Mouse (Mus musculus) liver, embryonic 12.5 days (tissue): ENCODE data around the gene Glis1. TPM values are rescaled to one million over a fixed set of nuclear protein-coding genes. Genes with fewer than 3 reads are reported as not detected.

Source experiments
- ATAC-seq: fragments of 200-750 bp; cut with Nextera tagmentation; 2 replicates; pipeline ENCODE4 v1.8.0; 2017; ENCODE audit warnings: moderate number of reproducible peaks, mild to moderate bottlenecking, moderate library complexity
- H3K27ac ChIP-seq: fragments of 300-500 bp; sonication (generic); 2 replicates; pipeline ENCODE4 v1.5.1; 2016; ENCODE audit warnings: mild to moderate bottlenecking
- H3K27me3 ChIP-seq: fragments of 300-500 bp; sonication (generic); replicated peaks from 2 replicates; pipeline ENCODE4 v1.6.1; 2016; ENCODE audit warnings: mild to moderate bottlenecking, moderate library complexity
- H3K36me3 ChIP-seq: fragments of 300-500 bp; sonication (generic); 2 replicates; pipeline ENCODE4 v1.6.1; 2016; ENCODE audit warnings: mild to moderate bottlenecking, moderate library complexity
- H3K4me1 ChIP-seq: fragments of 300-500 bp; sonication (generic); 2 replicates; pipeline ENCODE4 v1.6.1; 2016
- H3K4me2 ChIP-seq: fragments of 300-500 bp; sonication (generic); 2 replicates; pipeline ENCODE4 v1.6.1; 2016; ENCODE audit warnings: mild to moderate bottlenecking, moderate library complexity
- H3K4me3 ChIP-seq: fragments of 300-500 bp; sonication (generic); 2 replicates; pipeline ENCODE4 v1.5.1; 2016; ENCODE audit warnings: mild to moderate bottlenecking, moderate library complexity
- H3K9ac ChIP-seq: fragments of 300-500 bp; sonication (generic); 2 replicates; pipeline ENCODE4 v1.6.1; 2016; ENCODE audit warnings: mild to moderate bottlenecking, moderate library complexity
- H3K9me3 ChIP-seq: fragments of 300-500 bp; sonication (generic); replicated peaks from 2 replicates; pipeline ENCODE4 v1.6.1; 2016; ENCODE audit warnings: mild to moderate bottlenecking, moderate library complexity
- WGBS: fragments of 180-500 bp; shearing (Covaris S2); methylation state at CpG from one replicate; pipeline ENCODE4 v1.1.7; 2016; ENCODE audit not compliant: insufficient replicate concordance; 5-methylcytosine and 5-hydroxymethylcytosine counted together
- polyA plus RNA-seq: library from polyadenylated mRNA; unstranded; fragments of >200 nt; fragmentation: Nextera tagmentation; extraction: Ambion mirVana; gene quantifications from 2 replicates; pipeline ENCODE4 v1.2.1, GENCODE M21; 2016

Glis1 gene
- polyA plus RNA-seq, 1 experiment from 2014 or later, result 0.24 TPM

DNA sequence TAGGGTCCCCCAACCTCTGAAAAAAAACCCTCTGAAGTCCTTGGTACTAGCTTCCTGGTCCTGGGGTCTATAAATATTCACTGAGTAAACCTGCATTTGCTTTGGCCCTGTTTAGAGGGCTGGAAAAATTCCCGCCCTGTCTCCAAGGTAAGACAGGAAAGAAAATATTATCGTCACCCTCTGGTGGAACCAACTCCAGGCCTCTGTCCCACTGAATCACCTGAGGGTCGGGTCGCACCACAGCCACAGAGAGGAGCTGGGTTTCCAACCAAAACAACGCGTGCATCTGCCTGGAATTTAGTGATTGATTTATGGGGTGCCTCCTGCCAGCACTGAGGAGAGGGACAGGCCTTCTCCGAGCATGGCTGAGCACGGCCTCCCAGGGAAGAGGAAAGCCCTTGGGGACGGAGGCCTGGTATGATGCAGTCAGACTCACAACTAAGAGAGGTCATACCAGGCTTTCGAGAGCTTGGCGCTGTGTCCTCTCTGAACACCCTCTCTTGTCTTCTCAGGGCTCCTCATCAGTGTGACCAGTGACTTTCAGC, 89.3 kb downstream of the Glis1 start:
- 65% methylated on average over 11 of the region's 11 CpGs for WGBS
- H3K36me3 ChIP-seq, result no peaks in the 10 kb centered on the region
- no peak overlapping the region for H3K4me2 ChIP-seq
- ATAC-seq, result no peak
- no peak overlapping the region for H3K27ac ChIP-seq
- H3K4me1 ChIP-seq, result no peaks in the 10 kb centered on the region
- H3K27me3 ChIP-seq, result 0 out of 2 replicates have a peak, but pooled peaks cover 7% of the 10 kb centered on the region
- no peak overlapping the region for H3K9ac ChIP-seq
- no peaks in the 10 kb centered on the region for H3K9me3 ChIP-seq
- no peak overlapping the region for H3K4me3 ChIP-seq

- Histone ChIP-seq H3K4me1 (no peaks in the 10 kb centered on the region), H3K27ac (no peak overlapping the region), H3K36me3 (no peaks in the 10 kb centered on the region), H3K4me3 (no peak overlapping the region), H3K9ac (no peak overlapping the region), H3K27me3 (peaks cover 12% of the 10 kb centered on the region; the same call in 1 of the 2 replicates), H3K4me2 (no peak overlapping the region), H3K9me3 (peaks cover 6% of the 10 kb centered on the region; the same call in 1 of the 2 replicates)
- 66% methylated on average over 11 of the region's 11 CpGs for WGBS
- ATAC-seq, result no peak
These were observed 100.7 kb downstream of the Glis1 start for GRCm38 (mm10) chr4:107535126-107535525.

- Histone ChIP-seq H3K4me2 (no peak overlapping the region), H3K27me3 (peaks cover 12% of the 10 kb centered on the region; the same call in 1 of the 2 replicates), H3K9ac (no peak overlapping the region), H3K4me1 (peaks cover 5% of the 10 kb centered on the region; the same call in 1 of the 2 replicates), H3K36me3 (no peaks in the 10 kb centered on the region), H3K27ac (no peak overlapping the region), H3K4me3 (no peak overlapping the region), H3K9me3 (peaks cover 2% of the 10 kb centered on the region; the same call in 1 of the 2 replicates)
- WGBS, result 66% methylated on average over 13 of the region's 13 CpGs
- ATAC-seq, result no peak
These were observed 103.7 kb downstream of the Glis1 start for GRCm38 (mm10) chr4:107538116-107538515.

GRCm38 (mm10) chr4:107538561-107538960, 104.2 kb downstream of the Glis1 start:
- ATAC-seq, result no peak
- Histone ChIP-seq H3K4me2 (no peak overlapping the region), H3K9me3 (no peaks in the 10 kb centered on the region), H3K9ac (no peak overlapping the region), H3K27me3 (peaks cover 12% of the 10 kb centered on the region; the same call in 1 of the 2 replicates), H3K4me3 (no peak overlapping the region), H3K27ac (no peak overlapping the region), H3K36me3 (no peaks in the 10 kb centered on the region), H3K4me1 (peaks cover 5% of the 10 kb centered on the region; the same call in 1 of the 2 replicates)
- 62% methylated on average over 3 of the region's 3 CpGs for WGBS

DNA sequence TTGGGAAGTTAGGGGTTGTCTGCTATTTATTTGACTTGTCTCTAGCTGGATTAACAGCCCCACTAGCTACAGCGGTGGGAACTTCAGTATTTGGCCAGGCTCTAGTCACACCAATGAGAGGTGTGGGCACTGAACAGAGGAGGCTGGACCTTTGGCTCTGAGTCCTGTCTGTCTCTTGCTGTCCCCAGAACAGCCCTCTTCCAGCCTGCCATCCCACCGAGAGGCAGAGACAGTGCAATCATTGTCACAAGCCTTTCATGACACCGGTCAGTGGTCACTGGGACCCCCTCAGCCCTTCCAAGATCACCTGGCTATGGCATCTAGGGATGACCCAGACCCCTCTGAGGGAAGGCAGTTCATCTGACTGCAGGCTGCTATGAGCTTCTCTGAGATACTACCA, 104.6 kb downstream of the Glis1 start:
- 79% methylated on average over 3 of the region's 3 CpGs for WGBS

GRCm38 (mm10) chr4:107541821-107542220, 107.4 kb downstream of the Glis1 start:
- no peaks in the 10 kb centered on the region for H3K9me3 ChIP-seq
- peak; percentile 18; the same call in 1 of the 2 replicates for ATAC-seq
- no peaks in the 10 kb centered on the region for H3K36me3 ChIP-seq
- H3K27me3 ChIP-seq, result peaks cover 17% of the 10 kb centered on the region; the same call in 1 of the 2 replicates
- no peak overlapping the region for H3K4me3 ChIP-seq
- H3K4me1 ChIP-seq, result peaks cover 5% of the 10 kb centered on the region; the same call in 1 of the 2 replicates
- H3K27ac ChIP-seq, result no peak overlapping the region
- no peak overlapping the region for H3K9ac ChIP-seq
- 26% methylated on average over 4 of the region's 4 CpGs for WGBS
- no peak overlapping the region for H3K4me2 ChIP-seq

More for the DNA sequence above, 104.6 kb downstream of the Glis1 start:
- H3K9ac ChIP-seq, result no peak overlapping the region
- no peak overlapping the region for H3K27ac ChIP-seq
- no peak overlapping the region for H3K4me2 ChIP-seq
- ATAC-seq, result no peak
- peaks cover 5% of the 10 kb centered on the region; the same call in 1 of the 2 replicates for H3K4me1 ChIP-seq
- no peaks in the 10 kb centered on the region for H3K9me3 ChIP-seq
- peaks cover 12% of the 10 kb centered on the region; the same call in 1 of the 2 replicates for H3K27me3 ChIP-seq
- no peaks in the 10 kb centered on the region for H3K36me3 ChIP-seq
- H3K4me3 ChIP-seq, result no peak overlapping the region

DNA sequence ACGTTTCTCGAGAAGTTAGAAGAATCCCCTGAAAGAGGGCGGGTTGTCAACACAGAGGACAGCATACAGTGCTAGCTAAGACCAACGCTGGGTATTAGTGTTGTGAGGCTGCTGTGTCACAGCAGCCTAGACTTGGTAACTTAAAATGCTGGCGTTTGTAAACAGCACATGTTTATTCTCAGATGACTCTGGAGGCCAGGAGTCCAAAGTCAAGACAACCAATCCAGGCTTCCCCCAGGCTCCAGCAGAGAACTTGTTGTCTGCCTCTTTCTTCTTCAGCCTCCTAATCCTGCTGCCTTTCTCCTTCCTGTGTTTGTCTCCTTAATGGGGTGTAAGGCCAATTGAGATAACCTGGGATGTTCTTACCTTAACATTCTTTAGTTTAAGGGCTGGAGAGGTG, 110.5 kb downstream of the Glis1 start:
- no peak for ATAC-seq
- Histone ChIP-seq H3K27me3 (0 out of 2 replicates have a peak, but pooled peaks cover 5% of the 10 kb centered on the region), H3K36me3 (no peaks in the 10 kb centered on the region), H3K27ac (no peak overlapping the region), H3K4me2 (no peak overlapping the region), H3K9me3 (no peaks in the 10 kb centered on the region), H3K9ac (no peak overlapping the region), H3K4me1 (peaks cover 5% of the 10 kb centered on the region; the same call in 1 of the 2 replicates), H3K4me3 (no peak overlapping the region)
- WGBS, result 60% methylated on average over 5 of the region's 5 CpGs

- Histone ChIP-seq H3K27me3 (0 out of 2 replicates have a peak, but pooled peaks cover 5% of the 10 kb centered on the region), H3K9ac (no peak overlapping the region), H3K36me3 (no peaks in the 10 kb centered on the region), H3K27ac (no peak overlapping the region), H3K9me3 (no peaks in the 10 kb centered on the region), H3K4me3 (no peak overlapping the region), H3K4me1 (peaks cover 5% of the 10 kb centered on the region; the same call in 1 of the 2 replicates), H3K4me2 (no peak overlapping the region)
- WGBS, result 81% methylated on average over 1 of the region's 1 CpGs
- no peak for ATAC-seq
These were observed 111.3 kb downstream of the Glis1 start for GRCm38 (mm10) chr4:107545726-107546125.

DNA sequence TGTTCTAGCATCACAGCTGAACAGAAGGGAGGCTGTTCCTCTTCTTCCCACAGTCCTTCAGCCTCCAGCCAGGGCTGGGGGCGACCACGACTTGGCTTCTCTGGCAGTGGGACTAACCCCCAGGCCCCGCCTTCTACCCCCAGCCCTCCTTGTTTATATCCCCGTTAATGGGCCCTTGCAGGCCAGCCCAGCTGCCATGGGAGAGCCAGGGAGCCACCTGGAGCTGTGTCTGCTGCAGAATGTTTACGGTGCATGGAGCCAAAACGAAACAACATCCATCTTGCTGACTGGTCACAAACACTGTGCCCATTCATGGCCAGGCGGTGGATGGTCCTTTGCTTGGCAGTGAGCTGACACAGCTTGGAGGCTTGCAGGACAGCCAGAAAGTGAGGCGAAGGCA, 112.1 kb downstream of the Glis1 start:
- H3K9me3 ChIP-seq, result no peaks in the 10 kb centered on the region
- no peak overlapping the region for H3K9ac ChIP-seq
- H3K4me3 ChIP-seq, result no peak overlapping the region
- no peak overlapping the region for H3K4me2 ChIP-seq
- H3K27ac ChIP-seq, result no peak overlapping the region
- 0 out of 2 replicates have a peak, but pooled peaks cover 5% of the 10 kb centered on the region for H3K27me3 ChIP-seq
- H3K36me3 ChIP-seq, result no peaks in the 10 kb centered on the region
- peaks cover 5% of the 10 kb centered on the region; the same call in 1 of the 2 replicates for H3K4me1 ChIP-seq
- WGBS, result 62% methylated on average over 8 of the region's 8 CpGs
- ATAC-seq, result no peak

GRCm38 (mm10) chr4:107550096-107550495, 115.7 kb downstream of the Glis1 start:
- no peak for ATAC-seq
- H3K4me3 ChIP-seq, result no peak overlapping the region
- H3K36me3 ChIP-seq, result no peaks in the 10 kb centered on the region
- no peak overlapping the region for H3K27ac ChIP-seq
- no peaks in the 10 kb centered on the region for H3K9me3 ChIP-seq
- H3K4me1 ChIP-seq, result no peaks in the 10 kb centered on the region
- H3K27me3 ChIP-seq, result 0 out of 2 replicates have a peak, but pooled peaks cover under 1% of the 10 kb centered on the region
- WGBS, result 74% methylated on average over 10 of the region's 10 CpGs
- no peak overlapping the region for H3K9ac ChIP-seq
- H3K4me2 ChIP-seq, result no peak overlapping the region

DNA sequence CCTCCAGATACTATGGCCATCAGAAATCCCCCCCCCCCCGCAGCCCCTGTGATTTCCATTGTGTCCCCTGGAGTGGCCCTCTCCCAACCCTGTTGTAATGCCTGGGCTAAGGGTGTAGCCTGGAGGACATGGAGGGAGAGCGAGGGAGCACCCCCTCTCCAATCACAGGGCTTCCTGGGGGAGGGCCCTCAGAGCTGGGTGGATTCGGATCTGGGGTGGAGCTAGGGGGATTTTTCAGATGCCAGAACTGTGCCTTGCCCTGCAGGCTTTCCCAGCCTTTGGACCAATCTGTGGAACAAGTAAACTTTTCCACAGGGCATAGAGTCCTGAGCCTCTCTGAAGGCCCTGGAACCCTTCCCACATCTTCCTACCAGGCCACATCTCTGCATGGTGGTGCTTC, 116.2 kb downstream of the Glis1 start:
- Histone ChIP-seq H3K9me3 (no peaks in the 10 kb centered on the region), H3K4me3 (no peak overlapping the region), H3K27ac (no peak overlapping the region), H3K9ac (no peak overlapping the region), H3K27me3 (no peaks in the 10 kb centered on the region), H3K36me3 (no peaks in the 10 kb centered on the region), H3K4me2 (no peak overlapping the region), H3K4me1 (no peaks in the 10 kb centered on the region)
- 42% methylated on average over 3 of the region's 3 CpGs for WGBS
- ATAC-seq, result no peak

DNA sequence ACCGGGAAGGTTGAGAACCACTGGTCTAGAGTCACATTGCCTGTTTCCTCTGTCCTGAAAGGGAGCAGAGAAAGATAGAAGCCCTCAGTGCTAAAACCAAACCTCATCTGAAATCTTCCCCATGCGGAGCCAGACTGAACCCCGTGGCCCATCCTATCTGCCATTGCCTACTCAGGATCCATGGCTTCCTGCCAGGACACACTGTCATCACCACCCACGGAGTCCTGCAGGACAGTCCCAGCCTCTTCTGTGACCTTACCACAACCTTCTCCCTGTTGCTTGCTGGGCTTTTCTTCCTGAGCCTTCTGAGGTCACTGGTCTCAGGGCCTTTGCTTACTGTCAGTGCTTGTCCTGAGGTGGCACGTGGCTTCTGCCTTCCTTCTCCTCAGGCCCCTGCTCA, 118.3 kb downstream of the Glis1 start:
- H3K27ac ChIP-seq, result no peak overlapping the region
- no peaks in the 10 kb centered on the region for H3K9me3 ChIP-seq
- no peak overlapping the region for H3K4me2 ChIP-seq
- H3K4me1 ChIP-seq, result no peaks in the 10 kb centered on the region
- no peak overlapping the region for H3K9ac ChIP-seq
- H3K27me3 ChIP-seq, result no peaks in the 10 kb centered on the region; the same call in none of the 2 replicates
- no peak for ATAC-seq
- H3K36me3 ChIP-seq, result no peaks in the 10 kb centered on the region
- 66% methylated on average over 5 of the region's 5 CpGs for WGBS
- H3K4me3 ChIP-seq, result no peak overlapping the region
